Mouse (Mus musculus): ENCODE measurements at regions not wholly inside any gene's neighbourhood (a gene's known extent, or its start where the extent isn't known, plus 50 kb on each side); places are given as distances from the start of the nearest gene placed in this dataset.
A peak's percentile ranks its signal among the peaks of the same experiment; 100 is the strongest.

DNA sequence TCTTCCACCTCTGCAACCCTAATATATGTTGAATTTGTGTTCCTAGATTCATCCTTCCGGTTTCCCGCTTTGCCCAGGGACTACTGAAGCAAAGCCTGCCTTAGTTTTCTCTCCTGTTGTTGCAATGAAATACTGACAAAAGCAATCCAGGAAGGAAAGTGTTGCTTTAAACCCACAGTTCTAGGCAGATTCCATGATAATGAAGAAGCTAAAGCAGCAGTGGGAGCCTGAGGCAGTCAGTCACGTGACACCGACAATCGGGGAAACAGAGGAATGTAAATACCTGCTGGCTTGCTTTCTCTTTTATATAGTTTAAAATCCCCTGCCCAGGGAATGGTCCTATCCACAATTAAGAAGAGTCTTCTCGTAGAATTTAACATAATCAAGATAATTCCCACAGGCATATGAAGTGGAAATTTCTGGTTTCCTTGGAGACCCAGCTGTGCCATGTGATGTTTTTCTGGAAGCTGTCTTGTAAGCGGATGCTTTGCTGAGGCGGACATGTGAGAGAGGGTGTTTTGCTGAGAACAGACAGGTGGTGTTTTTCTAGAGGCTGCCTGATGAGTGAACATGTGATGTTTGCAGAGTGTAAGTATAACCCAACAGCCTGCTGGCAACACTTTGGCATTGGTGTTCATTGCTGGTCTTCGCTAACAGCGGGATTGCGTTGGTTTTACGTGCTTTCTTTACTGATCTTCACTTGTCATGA lies 398.0 kb downstream of the Prim2 start:
- DNase-seq (ENCODE audit: extremely low spot score) = peak; percentile 4

DNA sequence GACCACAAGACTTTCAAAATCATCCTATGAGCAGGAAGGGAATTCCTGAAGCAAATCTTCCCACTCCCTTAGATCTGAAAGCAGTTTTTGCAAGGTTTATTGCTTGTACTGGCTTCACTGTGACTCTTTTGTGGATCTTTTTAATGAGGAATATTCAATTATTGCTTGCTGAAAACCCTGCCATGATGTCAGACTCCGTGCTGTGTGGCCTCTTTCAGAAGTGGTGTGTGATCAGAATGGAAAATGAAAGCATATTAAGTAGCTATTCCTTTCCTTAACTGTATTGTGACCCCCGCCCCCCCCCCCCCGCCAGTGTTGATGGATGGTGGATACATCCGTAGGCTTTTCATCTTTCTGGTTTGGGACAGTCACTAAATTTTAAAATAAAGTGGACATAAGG lies 400.4 kb downstream of the Prim2 start:
- no peak for DNase-seq (ENCODE audit: extremely low spot score)

DNA sequence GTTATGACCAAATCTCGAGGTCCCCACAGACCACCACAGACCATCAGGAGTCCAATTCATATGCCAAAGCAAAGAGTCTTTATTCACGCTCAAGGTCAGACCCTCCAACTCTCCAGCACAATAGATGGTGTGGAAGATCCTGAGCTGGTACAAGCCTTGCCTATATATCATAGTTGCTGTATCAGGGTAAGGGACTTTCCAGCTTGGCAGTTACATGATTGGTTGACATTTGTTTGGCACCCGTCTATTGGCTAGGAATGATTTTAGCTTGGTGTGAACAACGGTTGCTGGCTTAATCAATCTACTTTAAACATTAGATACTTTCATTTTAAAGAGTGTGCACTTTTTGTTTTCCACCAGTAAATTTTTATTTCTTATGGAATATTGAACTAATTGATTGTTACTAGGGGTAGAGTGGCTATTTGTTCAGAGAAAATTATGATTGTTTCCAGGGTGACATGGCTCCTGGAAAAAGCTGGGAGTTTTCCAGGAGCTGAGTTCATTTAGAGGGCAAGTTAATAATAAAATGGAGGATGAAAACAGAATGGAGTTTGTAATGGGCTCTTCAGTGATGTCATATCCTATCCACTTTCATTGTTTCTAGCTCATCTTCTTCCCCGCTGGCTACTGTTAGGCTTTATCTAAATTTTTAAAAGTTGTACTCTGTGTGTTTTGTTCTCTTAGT lies 403.7 kb downstream of the Prim2 start:
- no peak for DNase-seq (ENCODE audit: extremely low spot score)

DNA sequence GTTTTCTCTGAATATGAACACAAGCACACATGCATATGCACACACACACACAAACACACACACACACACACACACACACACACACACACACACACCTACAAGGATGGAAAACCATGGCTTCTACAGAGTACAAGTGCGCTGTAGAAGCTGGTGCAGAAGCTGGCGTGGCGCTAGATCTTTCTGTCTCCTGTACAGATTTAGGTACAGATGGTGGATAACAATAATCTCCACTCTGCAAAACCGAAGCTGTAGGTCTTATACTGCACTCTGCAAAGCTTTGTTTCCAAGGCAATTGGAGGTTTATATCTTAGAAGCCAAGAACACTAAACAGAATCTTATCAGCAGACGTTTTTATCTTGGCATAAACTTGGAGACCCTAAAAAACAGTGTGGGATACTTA lies 420.1 kb downstream of the Prim2 start:
- no peak for DNase-seq (ENCODE audit: extremely low spot score)

GRCm38 (mm10) chr1:33247076-33247475 lies 422.5 kb downstream of the Prim2 start:
- no peak for DNase-seq (ENCODE audit: extremely low spot score)

GRCm38 (mm10) chr1:33245186-33245585 lies 424.4 kb downstream of the Prim2 start:
- DNase-seq (ENCODE audit: extremely low spot score) = no peak

- no peak for DNase-seq (ENCODE audit: extremely low spot score)
Observed at GRCm38 (mm10) chr1:33244691-33245090, 424.9 kb downstream of the Prim2 start.

GRCm38 (mm10) chr1:33222997-33223396 lies 446.6 kb downstream of the Prim2 start:
- DNase-seq (ENCODE audit: extremely low spot score) = no peak

- no peak for DNase-seq (ENCODE audit: extremely low spot score)
Observed at GRCm38 (mm10) chr1:33214815-33215214, 454.8 kb downstream of the Prim2 start.

GRCm38 (mm10) chr1:33214394-33214793 lies 455.2 kb downstream of the Prim2 start:
- DNase-seq (ENCODE audit: extremely low spot score) = no peak

DNA sequence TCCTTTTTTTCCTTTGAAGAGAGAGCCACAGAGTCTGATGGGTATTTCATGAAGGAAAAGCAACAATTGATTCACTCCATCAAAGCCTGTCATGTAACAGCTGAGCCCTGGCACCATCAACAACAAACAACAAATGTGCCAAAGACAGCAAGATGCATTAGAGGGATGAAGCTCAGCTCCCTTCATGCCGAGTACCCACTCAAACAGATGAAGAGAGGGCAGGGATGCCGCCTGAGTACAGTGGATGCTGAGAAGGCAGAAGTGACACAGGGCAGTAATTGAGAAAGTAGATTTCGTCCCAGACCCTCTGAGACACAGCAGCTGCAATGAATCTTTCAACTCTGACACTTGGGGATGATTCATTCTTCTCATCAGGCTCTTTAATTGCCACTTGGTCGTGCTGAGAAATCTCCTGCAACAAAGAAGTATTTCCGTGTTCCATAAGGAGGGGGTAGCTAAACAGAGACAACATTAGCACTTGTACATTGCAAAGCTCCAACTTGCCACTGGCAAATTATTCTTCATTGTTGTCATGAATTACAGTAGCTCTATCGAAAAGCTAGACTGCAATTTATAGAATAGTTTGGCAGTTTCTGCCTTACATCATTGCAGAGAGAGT lies 467.9 kb downstream of the Prim2 start:
- DNase-seq (ENCODE audit: extremely low spot score) = peak; percentile 6

GRCm38 (mm10) chr1:33195114-33195513 lies 474.5 kb downstream of the Prim2 start:
- DNase-seq (ENCODE audit: extremely low spot score) = no peak

DNA sequence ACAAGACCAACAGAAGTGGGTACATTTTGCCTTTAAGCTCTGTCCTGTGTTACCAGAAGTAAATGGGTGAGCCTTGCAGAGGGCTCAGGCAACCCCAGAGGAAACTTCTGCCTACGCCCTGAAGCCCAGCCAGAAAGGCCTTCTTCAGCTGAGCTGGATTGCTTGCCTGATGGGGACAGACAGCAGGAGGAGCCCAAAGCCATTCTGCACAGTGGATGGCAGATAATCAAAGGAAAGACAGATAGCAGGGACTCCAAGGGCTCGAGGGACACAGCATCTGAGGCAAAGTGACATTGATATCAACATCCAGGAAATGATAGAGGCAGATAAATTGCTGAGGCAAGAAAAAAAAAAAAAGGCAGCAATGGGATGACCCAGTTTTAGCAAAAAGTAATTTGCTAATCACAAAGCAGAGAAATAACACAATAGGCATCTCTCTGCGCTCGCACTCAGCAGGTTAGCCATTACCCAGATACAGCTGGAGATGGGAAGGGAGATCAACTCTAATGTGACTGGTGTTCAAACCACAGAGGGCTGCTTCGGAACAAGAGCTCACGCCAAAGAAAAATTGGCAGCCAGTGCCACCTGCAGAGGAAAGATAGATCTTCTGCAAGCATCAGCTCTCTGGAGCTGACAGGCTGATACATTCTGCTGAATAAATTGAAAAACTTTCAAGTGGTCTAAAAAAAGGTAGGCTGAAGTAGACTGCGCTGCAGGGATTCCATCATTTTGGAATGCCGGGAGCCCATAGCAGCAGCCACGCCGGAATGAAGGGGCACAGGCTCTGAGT lies 494.8 kb downstream of the Prim2 start:
- no peak for DNase-seq (ENCODE audit: extremely low spot score)

GRCm38 (mm10) chr1:33136991-33137390 lies 532.6 kb downstream of the Prim2 start:
- no peak for DNase-seq (ENCODE audit: extremely low spot score)

DNA sequence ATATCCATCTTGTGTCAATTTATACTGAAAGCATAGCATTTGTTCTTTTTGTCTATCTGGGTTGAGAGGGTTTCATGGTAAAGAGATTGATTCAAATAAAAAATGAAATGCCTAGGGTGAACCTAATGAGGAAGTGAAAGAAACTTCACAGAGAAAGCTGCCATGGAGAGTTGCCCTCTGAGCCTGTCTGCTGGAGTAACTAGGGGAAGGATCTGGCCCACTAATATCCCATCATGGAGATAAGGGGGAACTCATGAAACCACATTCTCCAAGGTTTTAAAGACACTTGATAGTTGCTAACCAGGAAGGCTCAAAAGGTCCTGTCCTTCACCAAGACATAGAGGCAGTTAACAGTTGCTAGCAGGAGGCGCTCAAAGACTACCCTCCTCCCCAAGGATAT lies 539.2 kb downstream of the Prim2 start:
- DNase-seq (ENCODE audit: extremely low spot score) = no peak

GRCm38 (mm10) chr1:33125062-33125461 lies 544.5 kb downstream of the Prim2 start:
- no peak for DNase-seq (ENCODE audit: extremely low spot score)

DNA sequence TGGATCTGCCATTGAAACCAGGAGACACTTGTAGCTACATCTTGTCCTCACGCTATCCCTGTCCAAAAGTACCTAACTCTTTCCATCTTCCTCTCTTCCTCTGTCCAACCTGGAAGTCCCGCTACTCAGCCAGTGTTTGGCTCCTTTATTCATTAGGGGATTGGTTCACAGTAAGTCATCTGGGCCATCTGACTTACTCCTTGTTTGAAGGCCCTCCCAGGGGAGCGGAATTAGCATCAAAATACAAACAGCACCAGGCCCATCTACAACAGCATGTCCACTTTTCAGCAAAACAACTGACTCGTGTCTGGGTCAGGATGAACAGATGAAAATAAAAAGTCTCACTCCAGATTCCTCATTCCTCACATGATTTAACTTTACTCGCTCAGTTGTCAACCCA lies 559.2 kb upstream of the Gm5415 start:
- no peak for DNase-seq (ENCODE audit: extremely low spot score)

DNA sequence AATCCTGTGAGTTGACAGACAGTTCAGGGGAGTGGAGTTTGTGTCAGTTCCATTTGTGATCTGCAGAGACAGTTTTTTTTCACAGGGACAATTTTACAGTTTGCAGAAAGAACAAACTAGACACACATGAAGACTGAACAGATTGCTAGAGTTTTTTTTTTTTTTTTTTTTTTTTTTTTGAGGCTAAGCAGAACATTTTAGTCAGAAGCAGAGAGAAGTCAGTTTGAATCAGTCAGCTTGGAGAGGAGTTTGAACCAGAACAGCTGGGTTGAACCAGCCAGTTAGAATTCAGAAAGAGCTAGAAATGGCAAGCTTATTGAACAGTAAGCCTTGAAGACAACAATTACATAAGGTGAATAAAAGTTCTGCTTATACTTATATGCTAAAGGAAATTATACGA lies 557.2 kb upstream of the Gm5415 start:
- DNase-seq (ENCODE audit: extremely low spot score) = no peak

DNA sequence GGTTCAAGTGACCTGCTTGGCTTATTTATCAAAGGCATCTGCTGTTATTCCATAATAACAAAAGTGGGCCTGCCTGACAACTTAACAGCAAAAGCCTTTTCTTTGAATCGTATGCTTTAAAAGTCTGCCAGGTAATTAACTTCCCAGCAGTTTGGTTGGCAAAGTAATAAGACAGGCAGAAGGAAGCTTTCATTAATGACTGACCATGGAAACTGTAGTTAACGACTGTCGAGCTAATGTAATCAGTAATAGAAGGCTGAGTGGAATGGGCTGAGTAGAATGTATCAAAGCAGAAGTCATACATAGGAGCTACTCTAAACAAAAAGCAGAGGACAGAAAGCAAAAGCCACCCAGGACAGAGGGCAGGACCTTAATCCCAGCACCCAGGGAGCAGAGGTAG lies 551.0 kb upstream of the Gm5415 start:
- DNase-seq (ENCODE audit: extremely low spot score) = no peak

GRCm38 (mm10) chr1:33096851-33097250 lies 549.8 kb upstream of the Gm5415 start:
- DNase-seq (ENCODE audit: extremely low spot score) = no peak

- DNase-seq (ENCODE audit: extremely low spot score) = no peak
Observed at GRCm38 (mm10) chr1:33074551-33074950, 527.5 kb upstream of the Gm5415 start.

DNA sequence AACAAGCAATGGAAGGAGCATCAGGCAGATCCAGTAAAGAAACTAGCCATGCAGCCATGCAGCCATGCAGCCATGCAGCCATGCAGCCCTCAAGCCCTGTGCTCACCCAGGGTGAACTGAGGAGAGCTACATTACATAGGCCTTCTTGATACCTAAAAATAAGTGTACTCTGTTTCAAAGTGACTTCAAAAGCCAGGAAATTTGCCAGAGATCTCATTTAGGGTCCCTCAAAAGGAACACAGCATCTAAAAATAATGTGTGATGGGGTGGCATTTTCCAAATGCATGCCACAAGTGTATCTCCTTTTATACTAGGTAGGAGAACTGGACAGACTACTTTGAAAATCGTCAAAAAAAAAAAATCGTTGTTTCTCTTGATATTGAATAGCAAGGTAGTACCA lies 510.9 kb upstream of the Gm5415 start:
- no peak for DNase-seq (ENCODE audit: extremely low spot score)

Data from embryo, embryonic 9.5 days (tissue).